Mouse (Mus musculus) forebrain, embryonic 14.5 days (tissue): ENCODE data around the gene Pygm. TPM values are rescaled to one million over a fixed set of nuclear protein-coding genes. Genes with fewer than 3 reads are reported as not detected.

Source experiments
- ATAC-seq: fragments of 200-750 bp; cut with Nextera tagmentation; 2 replicates; pipeline ENCODE4 v1.8.0; 2017; ENCODE audit warnings: mild to moderate bottlenecking, moderate library complexity
- DNase-seq: peaks from one replicate; pipeline ENCODE4 v3.0.0-alpha.2; 2015; ENCODE audit warnings: low spot score
- H3K27ac ChIP-seq: fragments of 300-500 bp; sonication (generic); 2 replicates; pipeline ENCODE4 v1.5.1; 2014; ENCODE audit warnings: low read depth, mild to moderate bottlenecking, control low read depth, low read length, moderate library complexity
- H3K27me3 ChIP-seq: fragments of 300-500 bp; sonication (generic); replicated peaks from 2 replicates; pipeline ENCODE4 v1.6.1; 2014; ENCODE audit warnings: low read length, control low read depth, mixed read lengths; ENCODE audit not compliant: control insufficient read depth, insufficient read depth
- H3K36me3 ChIP-seq: fragments of 300-500 bp; sonication (generic); 2 replicates; pipeline ENCODE4 v1.6.1; 2014; ENCODE audit warnings: low read length, control low read depth; ENCODE audit not compliant: control insufficient read depth, insufficient read depth
- H3K4me1 ChIP-seq: fragments of 300-500 bp; sonication (generic); 2 replicates; pipeline ENCODE4 v1.6.1; 2014; ENCODE audit warnings: antibody characterized with exemption, low read length, control low read depth; ENCODE audit not compliant: control insufficient read depth, insufficient read depth
- H3K4me2 ChIP-seq: fragments of 300-500 bp; sonication (generic); 2 replicates; pipeline ENCODE4 v1.6.1; 2014; ENCODE audit warnings: mild to moderate bottlenecking, control low read depth, low read length
- H3K4me3 ChIP-seq: fragments of 300-500 bp; sonication (generic); 2 replicates; pipeline ENCODE4 v1.5.1; 2014; ENCODE audit warnings: low read depth, low read length, control low read depth
- H3K9ac ChIP-seq: fragments of 300-500 bp; sonication (generic); 2 replicates; pipeline ENCODE4 v1.6.1; 2014; ENCODE audit warnings: mild to moderate bottlenecking, low read length, control low read depth, moderate library complexity
- H3K9me3 ChIP-seq: fragments of 300-500 bp; sonication (generic); replicated peaks from 2 replicates; pipeline ENCODE4 v1.6.1; 2016; ENCODE audit warnings: low read length, control low read depth, mixed read lengths; ENCODE audit not compliant: control insufficient read depth
- WGBS: fragments of 180-500 bp; shearing (Covaris S2); extraction: QIAGEN DNeasy Blood & Tissue Kit; methylation state at CpG from one replicate; pipeline ENCODE4 v1.1.7; 2014; 5-methylcytosine and 5-hydroxymethylcytosine counted together
- polyA plus RNA-seq: library from polyadenylated mRNA; unstranded; fragments of >200 nt; fragmentation: Nextera tagmentation; extraction: Ambion mirVana; gene quantifications from 2 replicates; pipeline ENCODE4 v1.2.1, GENCODE M21; 2014

Pygm gene
- polyA plus RNA-seq, 1 experiment from 2014 or later, result 1.3 TPM

DNA sequence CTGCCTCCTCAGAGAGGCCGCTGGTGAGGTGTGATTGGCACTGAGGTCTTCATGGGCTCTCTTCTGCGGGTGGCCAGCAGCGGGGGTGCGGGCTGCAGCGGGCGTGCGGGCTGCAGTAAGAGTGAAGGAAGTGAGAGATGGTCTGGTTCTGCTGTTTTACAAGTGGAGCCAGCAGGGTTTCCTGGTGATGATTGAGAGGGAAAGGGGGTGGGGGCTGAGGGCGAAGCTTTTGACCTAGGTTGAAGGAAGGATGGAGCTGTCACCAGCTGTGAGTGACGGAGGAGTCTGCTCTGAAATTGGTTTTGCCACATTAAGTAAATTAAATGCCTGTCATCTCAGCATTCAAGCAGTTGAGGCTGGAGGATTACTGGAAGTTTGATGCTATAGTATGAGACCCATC lies 35.5 kb upstream of the Pygm start:
- H3K27ac ChIP-seq, result no peak overlapping the region
- DNase-seq, result no peak
- WGBS, result 87% methylated on average over 9 of the region's 9 CpGs
- no peaks in the 10 kb centered on the region for H3K27me3 ChIP-seq
- peaks cover 75% of the 10 kb centered on the region for H3K36me3 ChIP-seq
- H3K4me3 ChIP-seq, result no peak overlapping the region
- no peak overlapping the region for H3K4me2 ChIP-seq
- ATAC-seq, result no peak
- H3K9me3 ChIP-seq, result no peaks in the 10 kb centered on the region
- H3K4me1 ChIP-seq, result no peaks in the 10 kb centered on the region
- H3K9ac ChIP-seq, result no peak overlapping the region

GRCm38 (mm10) chr19:6349215-6349983 lies 34.8 kb upstream of the Pygm start:
- H3K36me3 ChIP-seq, result peaks cover 75% of the 10 kb centered on the region
- no peaks in the 10 kb centered on the region for H3K27me3 ChIP-seq
- no peaks in the 10 kb centered on the region for H3K9me3 ChIP-seq
- no peak overlapping the region for H3K9ac ChIP-seq
- WGBS, result 60% methylated on average over 14 of the region's 14 CpGs
- ATAC-seq (no peak), DNase-seq (no peak)
- no peak overlapping the region for H3K27ac ChIP-seq
- H3K4me2 ChIP-seq, result no peak overlapping the region
- H3K4me3 ChIP-seq, result no peak overlapping the region
- no peaks in the 10 kb centered on the region for H3K4me1 ChIP-seq

- Histone ChIP-seq H3K4me3 (no peak overlapping the region), H3K4me1 (no peaks in the 10 kb centered on the region), H3K27ac (no peak overlapping the region), H3K9ac (no peak overlapping the region), H3K36me3 (peaks cover 61% of the 10 kb centered on the region), H3K4me2 (no peak overlapping the region), H3K9me3 (no peaks in the 10 kb centered on the region), H3K27me3 (no peaks in the 10 kb centered on the region)
- DNase-seq, result no peak
- ATAC-seq, result no peak
- 68% methylated on average over 14 of the region's 14 CpGs for WGBS
Observed at GRCm38 (mm10) chr19:6351431-6352106, 32.6 kb upstream of the Pygm start.

DNA sequence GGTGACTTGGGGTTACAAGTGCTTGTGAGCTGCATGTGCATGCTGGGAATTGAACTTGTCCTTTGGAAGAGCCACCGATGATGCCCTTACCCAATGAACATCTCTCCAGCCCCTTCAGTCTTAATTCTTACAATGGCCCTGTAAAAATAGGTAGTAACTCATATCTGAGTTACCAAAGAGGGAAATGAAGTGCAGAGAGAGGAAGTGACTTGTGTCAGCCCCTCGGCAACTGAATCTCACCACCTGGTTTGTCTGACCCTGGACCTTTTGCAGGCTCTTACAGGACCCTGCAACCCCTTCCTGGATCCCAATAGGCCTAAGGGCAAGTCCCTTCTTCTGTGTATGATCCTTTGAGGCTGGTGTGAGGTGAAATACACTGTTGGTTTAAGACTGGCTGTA lies 32.1 kb upstream of the Pygm start:
- no peak overlapping the region for H3K9ac ChIP-seq
- H3K36me3 ChIP-seq, result peaks cover 55% of the 10 kb centered on the region
- no peak overlapping the region for H3K27ac ChIP-seq
- no peaks in the 10 kb centered on the region for H3K9me3 ChIP-seq
- no peak for DNase-seq
- no peaks in the 10 kb centered on the region for H3K27me3 ChIP-seq
- no peaks in the 10 kb centered on the region for H3K4me1 ChIP-seq
- 88% methylated on average over 2 of the region's 2 CpGs for WGBS
- H3K4me3 ChIP-seq, result no peak overlapping the region
- no peak for ATAC-seq
- no peak overlapping the region for H3K4me2 ChIP-seq

DNA sequence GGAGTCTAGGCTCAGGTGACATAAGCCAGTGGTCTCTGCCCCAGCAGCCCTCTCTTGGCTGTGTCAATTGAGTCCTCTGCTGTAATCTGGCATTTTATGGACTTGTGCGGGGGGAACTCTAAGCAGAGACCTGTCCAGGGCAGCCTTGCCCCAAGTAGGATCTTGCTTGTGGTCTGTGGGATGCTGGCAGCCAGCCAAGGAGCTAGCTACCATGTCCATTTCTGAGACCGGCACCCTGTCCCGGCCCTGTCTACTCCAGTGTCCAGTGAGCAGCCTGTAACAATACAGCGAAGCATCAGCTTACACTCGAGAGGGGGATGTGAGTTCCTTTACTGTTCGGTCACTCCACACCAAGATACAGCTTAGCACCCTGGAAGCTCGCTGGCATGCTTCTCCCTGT lies 30.2 kb upstream of the Pygm start:
- ATAC-seq (no peak), DNase-seq (no peak)
- Histone ChIP-seq H3K36me3 (peaks cover 42% of the 10 kb centered on the region), H3K27ac (no peak overlapping the region), H3K4me1 (no peaks in the 10 kb centered on the region), H3K27me3 (no peaks in the 10 kb centered on the region), H3K4me2 (no peak overlapping the region), H3K9ac (no peak overlapping the region), H3K4me3 (no peak overlapping the region), H3K9me3 (no peaks in the 10 kb centered on the region)
- 88% methylated on average over 7 of the region's 7 CpGs for WGBS

GRCm38 (mm10) chr19:6361291-6361690 lies 22.9 kb upstream of the Pygm start:
- Histone ChIP-seq H3K36me3 (peaks cover 16% of the 10 kb centered on the region), H3K27ac (no peak overlapping the region), H3K4me3 (no peak overlapping the region), H3K9ac (no peak overlapping the region), H3K4me1 (peaks cover 11% of the 10 kb centered on the region; the same call in 1 of the 2 replicates), H3K27me3 (no peaks in the 10 kb centered on the region), H3K9me3 (no peaks in the 10 kb centered on the region), H3K4me2 (no peak overlapping the region)
- DNase-seq (no peak), ATAC-seq (no peak)
- WGBS, result 88% methylated on average over 3 of the region's 3 CpGs

DNA sequence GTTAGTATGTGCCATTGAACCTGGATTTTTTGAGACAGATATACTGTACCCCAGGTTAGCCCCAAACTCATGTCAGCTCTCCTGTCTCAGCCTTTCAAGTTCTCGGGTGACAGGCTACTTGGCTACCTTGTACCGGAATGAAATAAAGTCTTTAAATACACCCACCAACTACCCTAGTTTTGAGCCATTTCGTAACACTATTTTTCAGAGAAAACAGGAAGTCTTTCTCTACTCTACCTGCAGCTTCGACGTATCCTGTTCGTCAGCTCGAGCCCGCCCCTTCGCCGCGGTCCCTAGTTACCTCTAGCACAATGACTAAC lies 21.1 kb upstream of the Pygm start:
- H3K4me1 ChIP-seq, result peaks cover 11% of the 10 kb centered on the region; the same call in 1 of the 2 replicates
- ATAC-seq (no peak; the same call in 1 of the 2 replicates), DNase-seq (no peak)
- WGBS, result under 1% methylated on average over 11 of the region's 11 CpGs
- H3K4me3 ChIP-seq, result peak overlapping the region; percentile 99
- no peaks in the 10 kb centered on the region for H3K27me3 ChIP-seq
- peak overlapping the region; percentile 56 for H3K9ac ChIP-seq
- H3K36me3 ChIP-seq, result peaks cover 33% of the 10 kb centered on the region
- no peaks in the 10 kb centered on the region for H3K9me3 ChIP-seq
- H3K27ac ChIP-seq, result peak overlapping the region; percentile 77
- H3K4me2 ChIP-seq, result peak overlapping the region; percentile 97

GRCm38 (mm10) chr19:6363411-6364240 lies 20.6 kb upstream of the Pygm start, which contains the start of gene Sf1:
Sf1 (plus strand) TSS chr19:6363690.
- peak within 1 kb of the TSS; percentile 97 for H3K4me2 ChIP-seq
- ATAC-seq (peak; percentile 98), DNase-seq (peak; percentile 100)
- peak within 1 kb of the TSS; percentile 98 for H3K27ac ChIP-seq
- H3K9ac ChIP-seq, result peak within 1 kb of the TSS; percentile 99
- H3K27me3 ChIP-seq, result no peaks in the 10 kb centered on the region
- peaks cover 11% of the 10 kb centered on the region; the same call in 1 of the 2 replicates for H3K4me1 ChIP-seq
- peak within 1 kb of the TSS; percentile 99 for H3K4me3 ChIP-seq
- under 1% methylated on average over 85 of the region's 85 CpGs for WGBS
- peaks cover 39% of the 10 kb centered on the region for H3K36me3 ChIP-seq
- H3K9me3 ChIP-seq, result no peaks in the 10 kb centered on the region
